Mouse (Mus musculus): ENCODE data around the gene Cacna1e. TPM values are rescaled to one million over a fixed set of nuclear protein-coding genes. Genes with fewer than 3 reads are reported as not detected.

Cacna1e gene
- polyA plus RNA-seq, 1 experiment: not detected

DNA sequence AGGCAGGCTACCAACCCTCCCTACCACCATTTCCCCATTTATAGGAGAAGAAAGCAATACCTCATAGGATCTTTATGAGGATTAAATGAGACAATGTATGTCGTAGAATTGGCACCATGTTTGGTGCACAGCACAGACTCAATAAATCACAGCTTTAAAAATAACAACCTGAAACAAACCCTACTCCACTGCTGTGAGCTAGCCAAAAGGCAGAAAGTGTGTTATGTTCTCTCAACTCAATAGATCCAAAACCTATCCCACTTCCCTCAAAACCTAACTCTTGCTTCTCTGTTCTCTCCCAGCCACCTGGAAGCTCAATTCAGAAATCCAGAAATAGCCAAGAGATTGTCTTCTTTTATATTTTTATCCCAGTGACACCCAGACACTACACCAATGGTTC, 331.2 kb downstream of the Cacna1e start:
- H3K9me3 ChIP-seq (ENCODE audit: control insufficient read depth, low read length): no peaks in the 10 kb centered on the region
- TF ChIP-seq TAL1 (IDR thresholded peaks at IDR 0.05; ENCODE audit: low read length): no peak
- TF ChIP-seq GATA1 (IDR thresholded peaks at IDR 0.05; ENCODE audit: low read length): no peak

DNA sequence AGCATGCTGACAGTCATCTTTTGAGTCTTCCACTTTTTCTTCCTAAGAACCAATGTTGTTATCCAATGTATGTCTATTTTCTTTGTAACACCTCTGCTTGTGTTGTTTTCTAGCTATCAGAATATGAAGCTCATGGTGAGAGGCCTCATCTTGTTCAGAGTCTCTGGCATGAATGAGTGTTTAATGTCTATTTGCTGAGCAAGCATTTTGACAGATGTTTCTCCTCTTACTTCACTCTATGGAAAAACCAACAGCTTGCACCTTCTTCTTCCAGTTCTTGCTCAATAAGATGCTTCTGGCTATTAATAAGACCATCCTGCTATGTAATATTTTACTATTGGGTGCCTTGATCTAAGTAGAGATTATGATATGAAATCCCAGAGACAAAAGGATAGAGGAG, 346.9 kb downstream of the Cacna1e start:
- TF ChIP-seq TAL1 (IDR thresholded peaks at IDR 0.05; ENCODE audit: low read length) (no peak), GATA1 (IDR thresholded peaks at IDR 0.05; ENCODE audit: low read length) (no peak)
- H3K4me1 ChIP-seq (ENCODE audit: control insufficient read depth): no peaks in the 10 kb centered on the region
- H3K9me3 ChIP-seq (ENCODE audit: control insufficient read depth, low read length): peaks cover 4% of the 10 kb centered on the region
- H3K36me3 ChIP-seq (ENCODE audit: control insufficient read depth): no peaks in the 10 kb centered on the region
- H3K4me3 ChIP-seq (replicated peaks): no peak overlapping the region
- no peaks in the 10 kb centered on the region for H3K27me3 ChIP-seq (ENCODE audit: control insufficient read depth)

More for the DNA sequence above, 331.2 kb downstream of the Cacna1e start:
- Histone ChIP-seq H3K4me3 (replicated peaks) (no peak overlapping the region), H3K4me1 (ENCODE audit: control insufficient read depth) (no peaks in the 10 kb centered on the region), H3K27me3 (ENCODE audit: control insufficient read depth) (no peaks in the 10 kb centered on the region), H3K36me3 (ENCODE audit: control insufficient read depth) (no peaks in the 10 kb centered on the region)

DNA sequence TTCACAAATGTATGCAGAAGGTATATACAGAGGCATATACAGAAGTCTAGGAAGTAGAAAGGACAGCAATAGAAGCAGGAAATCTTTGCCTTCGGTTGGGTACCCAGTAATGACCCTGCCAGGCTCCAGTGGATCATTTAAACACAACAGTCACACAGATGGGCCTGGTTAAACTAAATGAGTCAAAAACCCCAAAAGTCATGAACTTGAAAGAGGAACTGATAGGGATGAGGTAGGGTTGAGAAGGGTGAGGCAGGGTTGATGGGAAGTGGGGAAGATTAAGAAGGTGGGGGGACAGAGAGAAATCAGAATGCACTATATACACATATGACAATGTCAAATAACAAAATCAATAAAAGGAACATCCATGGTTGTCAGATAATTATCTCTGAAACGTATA, 347.5 kb downstream of the Cacna1e start:
- Histone ChIP-seq H3K4me3 (replicated peaks) (no peak overlapping the region), H3K9me3 (ENCODE audit: control insufficient read depth, low read length) (peaks cover 4% of the 10 kb centered on the region), H3K4me1 (ENCODE audit: control insufficient read depth) (no peaks in the 10 kb centered on the region), H3K27me3 (ENCODE audit: control insufficient read depth) (no peaks in the 10 kb centered on the region), H3K36me3 (ENCODE audit: control insufficient read depth) (no peaks in the 10 kb centered on the region)
- TF ChIP-seq GATA1 (IDR thresholded peaks at IDR 0.05; ENCODE audit: low read length) (no peak), TAL1 (IDR thresholded peaks at IDR 0.05; ENCODE audit: low read length) (no peak)

DNA sequence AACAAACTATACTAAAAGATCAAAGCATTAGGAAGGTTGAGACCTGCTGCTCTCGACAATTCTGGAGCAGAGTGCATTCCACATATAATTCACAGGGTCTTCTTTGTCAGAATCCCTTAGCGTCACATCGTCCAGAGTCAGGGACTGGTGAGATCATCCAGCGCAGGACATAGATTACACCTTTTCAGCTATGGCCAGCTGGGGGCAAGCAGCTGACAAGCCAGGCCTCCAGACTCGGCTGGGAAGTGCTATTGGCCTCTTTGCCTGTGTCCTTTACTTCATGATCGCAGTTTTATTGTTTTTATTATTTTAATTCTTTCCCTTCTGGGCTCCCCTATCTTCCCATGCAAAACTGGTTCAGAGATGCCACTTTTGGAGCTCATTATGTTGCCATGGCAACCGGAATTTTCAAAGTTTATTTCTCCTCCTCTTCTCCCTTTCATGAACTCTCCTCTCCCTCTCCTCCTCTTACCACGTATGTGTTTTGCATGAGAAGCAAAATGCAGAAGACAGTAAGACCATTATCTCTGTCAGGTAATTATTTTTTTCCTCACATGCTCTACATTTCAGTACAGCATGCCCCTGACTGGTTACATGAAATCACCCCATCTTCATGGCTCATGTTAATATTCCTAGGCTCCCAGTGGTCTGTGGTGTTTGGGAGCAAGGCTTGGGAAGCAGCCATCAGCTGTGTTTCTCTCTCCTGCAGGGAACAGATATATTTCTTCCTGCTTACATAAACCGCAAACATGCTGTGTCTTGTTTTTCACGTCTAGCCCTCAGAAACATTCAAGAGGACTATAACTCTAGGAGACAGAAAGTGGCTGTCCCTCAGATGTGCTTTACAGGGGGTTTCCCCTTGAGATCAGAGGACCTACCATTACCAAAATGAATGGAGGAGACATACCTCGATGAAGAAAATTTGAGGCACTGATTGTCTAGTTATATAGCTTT, 351.0 kb downstream of the Cacna1e start:
- TF ChIP-seq TAL1 (IDR thresholded peaks at IDR 0.05; ENCODE audit: low read length) (no peak), GATA1 (IDR thresholded peaks at IDR 0.05; ENCODE audit: low read length) (no peak)
- Histone ChIP-seq H3K4me3 (replicated peaks) (no peak overlapping the region), H3K36me3 (ENCODE audit: control insufficient read depth) (no peaks in the 10 kb centered on the region), H3K27me3 (ENCODE audit: control insufficient read depth) (no peaks in the 10 kb centered on the region), H3K4me1 (ENCODE audit: control insufficient read depth) (no peaks in the 10 kb centered on the region), H3K9me3 (ENCODE audit: control insufficient read depth, low read length) (peaks cover 8% of the 10 kb centered on the region)

DNA sequence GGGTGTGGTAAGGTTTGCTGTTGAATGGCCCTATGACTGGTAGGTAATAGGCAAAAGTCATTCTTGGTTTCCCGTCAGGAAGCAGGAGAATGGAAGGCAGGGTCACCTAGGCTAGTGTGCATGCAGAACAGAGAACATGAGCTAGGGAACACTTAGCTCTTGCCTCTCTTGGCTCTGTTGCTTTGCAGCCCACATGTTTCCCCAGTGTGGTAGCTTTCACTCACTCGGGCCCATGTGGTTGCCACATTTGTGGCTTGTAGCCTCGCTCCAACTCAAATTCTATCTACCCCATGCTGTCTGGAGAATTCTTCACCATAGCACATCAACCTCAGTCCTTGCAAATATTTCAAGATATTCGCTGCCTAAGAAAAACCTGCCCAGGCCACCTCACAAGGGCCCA, 354.6 kb downstream of the Cacna1e start:
- Histone ChIP-seq H3K27me3 (ENCODE audit: control insufficient read depth) (no peaks in the 10 kb centered on the region), H3K36me3 (ENCODE audit: control insufficient read depth) (no peaks in the 10 kb centered on the region), H3K4me3 (replicated peaks) (no peak overlapping the region), H3K4me1 (ENCODE audit: control insufficient read depth) (no peaks in the 10 kb centered on the region), H3K9me3 (ENCODE audit: control insufficient read depth, low read length) (peaks cover 4% of the 10 kb centered on the region; the same call in 1 of the 2 replicates)
- TF ChIP-seq TAL1 (IDR thresholded peaks at IDR 0.05; ENCODE audit: low read length) (no peak), GATA1 (IDR thresholded peaks at IDR 0.05; ENCODE audit: low read length) (no peak)

DNA sequence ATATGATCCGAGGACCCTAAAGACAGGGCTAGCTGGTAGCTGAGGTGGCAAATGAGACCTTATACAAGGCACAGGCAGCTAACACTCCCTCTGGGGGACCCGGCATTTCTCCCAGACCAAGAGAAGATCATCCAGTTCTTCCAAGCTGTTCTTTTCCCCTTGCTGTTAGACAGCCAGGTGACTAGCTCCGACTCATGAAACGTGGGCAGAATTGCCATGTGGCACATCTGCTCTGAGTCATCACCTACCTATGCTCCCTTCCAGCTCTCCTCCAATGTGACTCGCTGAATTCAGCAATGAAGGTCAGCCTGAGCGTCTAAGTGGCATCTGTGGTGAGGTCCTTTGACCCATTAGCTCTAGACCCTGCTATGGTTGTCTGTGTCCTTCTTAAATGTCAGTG, 355.5 kb downstream of the Cacna1e start:
- Histone ChIP-seq H3K4me3 (replicated peaks) (no peak overlapping the region), H3K4me1 (ENCODE audit: control insufficient read depth) (no peaks in the 10 kb centered on the region), H3K36me3 (ENCODE audit: control insufficient read depth) (no peaks in the 10 kb centered on the region), H3K9me3 (ENCODE audit: control insufficient read depth, low read length) (peaks cover 4% of the 10 kb centered on the region; the same call in 1 of the 2 replicates), H3K27me3 (ENCODE audit: control insufficient read depth) (no peaks in the 10 kb centered on the region)
- TF ChIP-seq GATA1 (IDR thresholded peaks at IDR 0.05; ENCODE audit: low read length) (no peak), TAL1 (IDR thresholded peaks at IDR 0.05; ENCODE audit: low read length) (no peak)

DNA sequence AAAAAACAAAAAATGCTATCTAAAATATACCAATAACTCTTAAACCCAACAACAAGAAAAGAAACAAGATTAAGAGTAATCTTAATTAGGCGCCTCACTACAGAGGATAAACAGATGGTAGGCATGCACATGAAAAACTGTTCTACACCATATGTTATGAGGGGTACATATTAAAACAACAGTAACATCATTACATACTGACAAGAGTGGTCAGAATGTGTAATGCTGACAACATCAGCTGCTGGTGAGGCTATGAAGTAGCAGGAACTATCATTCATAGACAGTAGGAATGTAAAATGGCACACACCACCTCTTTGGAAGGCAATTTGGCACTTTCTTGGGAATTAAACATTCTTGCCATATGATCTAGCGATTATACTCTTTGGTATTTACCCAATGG, 363.6 kb downstream of the Cacna1e start:
- H3K27me3 ChIP-seq (ENCODE audit: control insufficient read depth): no peaks in the 10 kb centered on the region
- TF ChIP-seq GATA1 (IDR thresholded peaks at IDR 0.05; ENCODE audit: low read length) (no peak), TAL1 (IDR thresholded peaks at IDR 0.05; ENCODE audit: low read length) (no peak)
- no peak overlapping the region for H3K4me3 ChIP-seq (replicated peaks)
- H3K9me3 ChIP-seq (ENCODE audit: control insufficient read depth, low read length): no peaks in the 10 kb centered on the region
- H3K36me3 ChIP-seq (ENCODE audit: control insufficient read depth): no peaks in the 10 kb centered on the region
- H3K4me1 ChIP-seq (ENCODE audit: control insufficient read depth): no peaks in the 10 kb centered on the region

DNA sequence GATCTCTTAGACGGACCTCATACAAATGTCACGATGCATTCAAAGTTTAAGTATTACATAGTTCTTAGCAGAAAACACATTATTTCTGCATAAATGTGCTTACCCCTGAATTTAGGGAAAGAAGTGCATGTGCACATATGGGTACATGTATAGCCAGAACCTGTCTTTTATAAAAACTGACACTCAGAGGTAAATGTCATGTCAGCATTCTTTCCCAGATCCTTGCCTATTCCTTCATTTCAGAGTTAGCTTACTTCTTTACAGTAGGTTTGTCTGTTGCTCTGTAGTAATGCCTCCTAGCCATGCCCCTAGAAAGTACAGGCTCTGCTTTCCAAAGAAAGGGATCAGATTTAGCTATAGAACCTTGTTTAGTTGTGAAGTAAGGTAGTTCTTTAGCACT, 369.0 kb downstream of the Cacna1e start:
- Histone ChIP-seq H3K4me1 (ENCODE audit: control insufficient read depth) (no peaks in the 10 kb centered on the region), H3K36me3 (ENCODE audit: control insufficient read depth) (no peaks in the 10 kb centered on the region), H3K4me3 (replicated peaks) (no peak overlapping the region), H3K9me3 (ENCODE audit: control insufficient read depth, low read length) (no peaks in the 10 kb centered on the region), H3K27me3 (ENCODE audit: control insufficient read depth) (no peaks in the 10 kb centered on the region)
- TF ChIP-seq GATA1 (IDR thresholded peaks at IDR 0.05; ENCODE audit: low read length) (no peak), TAL1 (IDR thresholded peaks at IDR 0.05; ENCODE audit: low read length) (no peak)

DNA sequence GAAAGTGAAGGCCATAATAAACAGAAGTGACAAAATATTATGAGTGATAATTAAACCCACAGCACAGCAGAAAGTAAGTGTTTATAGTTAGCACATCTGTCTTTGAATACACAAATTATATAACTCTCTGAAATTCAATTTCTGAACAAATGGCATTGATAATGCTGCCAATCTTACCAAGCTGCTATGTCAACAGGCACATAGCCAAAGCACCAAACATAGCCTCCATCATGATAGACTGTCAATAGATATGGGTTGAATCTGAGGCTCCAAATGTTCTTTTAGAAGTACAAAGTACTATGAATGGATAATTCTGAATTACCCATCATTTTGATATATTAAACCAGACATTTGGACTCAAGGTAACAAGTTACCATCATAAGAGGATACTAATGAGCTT, 372.6 kb downstream of the Cacna1e start:
- Histone ChIP-seq H3K4me1 (ENCODE audit: control insufficient read depth) (no peaks in the 10 kb centered on the region), H3K27me3 (ENCODE audit: control insufficient read depth) (no peaks in the 10 kb centered on the region), H3K4me3 (replicated peaks) (no peak overlapping the region), H3K36me3 (ENCODE audit: control insufficient read depth) (no peaks in the 10 kb centered on the region), H3K9me3 (ENCODE audit: control insufficient read depth, low read length) (no peaks in the 10 kb centered on the region)
- no peak for TF ChIP-seq TAL1 (IDR thresholded peaks at IDR 0.05; ENCODE audit: low read length)
- TF ChIP-seq GATA1 (IDR thresholded peaks at IDR 0.05; ENCODE audit: low read length): no peak
